Mouse (Mus musculus) heart, embryonic 14.5 days (tissue): ENCODE data around the gene Setd4. TPM values are rescaled to one million over a fixed set of nuclear protein-coding genes. Genes with fewer than 3 reads are reported as not detected.

Experiments
- ATAC-seq: fragments of 200-750 bp; cut with Nextera tagmentation; 2 replicates; pipeline ENCODE4 v1.8.0; 2017; ENCODE audit warnings: low read depth, moderate TSS enrichment; ENCODE audit not compliant: insufficient number of reproducible peaks, insufficient read depth, low FRiP score
- H3K27ac ChIP-seq, 2 experiments: fragments of 200-500 bp in 1 of 2; fragments of 300-500 bp in 1 of 2; sonication (generic) in 1 of 2; replicated peaks in 1 of 2; 2 replicates each; pipeline ENCODE4 v1.5.1; 2012 to 2014; ENCODE audit warnings: low read depth in 2 of 2, low read length in 2 of 2, control low read depth in 1 of 2, mild to moderate bottlenecking in 1 of 2, mixed read lengths in 1 of 2; ENCODE audit not compliant: control insufficient read depth in 1 of 2, insufficient read depth in 1 of 2
- H3K27me3 ChIP-seq: fragments of 300-500 bp; sonication (generic); 2 replicates; pipeline ENCODE4 v1.6.1; 2014; ENCODE audit warnings: mild to moderate bottlenecking, low read length, control low read depth; ENCODE audit not compliant: control insufficient read depth, insufficient read depth
- H3K36me3 ChIP-seq: fragments of 300-500 bp; sonication (generic); 2 replicates; pipeline ENCODE4 v1.6.1; 2014; ENCODE audit warnings: mild to moderate bottlenecking, control low read depth, low read length, mixed read lengths; ENCODE audit not compliant: control insufficient read depth, insufficient read depth
- H3K4me1 ChIP-seq, 2 experiments: fragments of 200-500 bp in 1 of 2; fragments of 300-500 bp in 1 of 2; sonication (generic) in 1 of 2; 2 replicates each; pipeline ENCODE4 v1.6.1; 2012 to 2014; ENCODE audit warnings: low read length in 2 of 2, control low read depth in 1 of 2, mixed read lengths in 1 of 2; ENCODE audit not compliant: control insufficient read depth in 2 of 2, insufficient read depth in 2 of 2
- H3K4me2 ChIP-seq: fragments of 300-500 bp; sonication (generic); 2 replicates; pipeline ENCODE4 v1.6.1; 2014; ENCODE audit warnings: mild to moderate bottlenecking, low read length
- H3K4me3 ChIP-seq, 2 experiments: fragments of 200-500 bp in 1 of 2; fragments of 300-500 bp in 1 of 2; sonication (generic) in 1 of 2; 2 replicates each; pipeline ENCODE4 v1.5.1; 2012 to 2014; ENCODE audit warnings: low read length in 2 of 2, mild to moderate bottlenecking in 2 of 2, control low read depth in 1 of 2, low read depth in 1 of 2, moderate library complexity in 1 of 2; ENCODE audit not compliant: control insufficient read depth in 1 of 2, insufficient read depth in 1 of 2
- H3K9ac ChIP-seq: fragments of 300-500 bp; sonication (generic); 2 replicates; pipeline ENCODE4 v1.6.1; 2014; ENCODE audit warnings: mild to moderate bottlenecking, low read length
- H3K9me3 ChIP-seq: fragments of 300-500 bp; sonication (generic); 2 replicates; pipeline ENCODE4 v1.6.1; 2016; ENCODE audit warnings: low read length, control low read depth; ENCODE audit not compliant: control insufficient read depth
- WGBS: fragments of 180-500 bp; shearing (Covaris S2); extraction: QIAGEN DNeasy Blood & Tissue Kit; methylation state at CpG from one replicate; pipeline ENCODE4 v1.1.7; 2014; 5-methylcytosine and 5-hydroxymethylcytosine counted together
- polyA plus RNA-seq: library from polyadenylated mRNA; unstranded; fragments of >200 nt; fragmentation: Nextera tagmentation; extraction: Ambion mirVana; gene quantifications from 2 replicates; pipeline ENCODE4 v1.2.1, GENCODE M21; 2014

Gene Setd4
- polyA plus RNA-seq, 1 experiment from 2014 or later = 4.0 TPM

GRCm38 (mm10) chr16:93578346-93579005 lies 25.4 kb downstream of the Setd4 start:
- 73% methylated on average over 8 of the region's 8 CpGs for WGBS
- no peaks in the 10 kb centered on the region for H3K27me3 ChIP-seq

GRCm38 (mm10) chr16:93576412-93577082 lies 27.3 kb downstream of the Setd4 start:
- Histone ChIP-seq H3K27me3 (no peaks in the 10 kb centered on the region), H3K4me3 (no peak overlapping the region), H3K4me1 (peaks cover 9 to 11% of the 10 kb centered on the region in 2 experiments; a peak in 3 of 4 replicates), H3K4me2 (no peak overlapping the region), H3K27ac (no peak overlapping the region), H3K36me3 (no peaks in the 10 kb centered on the region), H3K9me3 (no peaks in the 10 kb centered on the region), H3K9ac (no peak overlapping the region)
- 35% methylated on average over 14 of the region's 14 CpGs for WGBS
- no peak for ATAC-seq

More at GRCm38 (mm10) chr16:93578346-93579005, 25.4 kb downstream of the Setd4 start:
- peaks cover 9 to 11% of the 10 kb centered on the region in 2 experiments; a peak in 3 of 4 replicates for H3K4me1 ChIP-seq
- no peak overlapping the region for H3K4me3 ChIP-seq
- no peak overlapping the region for H3K27ac ChIP-seq
- ATAC-seq = no peak
- H3K9ac ChIP-seq = no peak overlapping the region
- no peaks in the 10 kb centered on the region for H3K36me3 ChIP-seq
- no peaks in the 10 kb centered on the region for H3K9me3 ChIP-seq
- H3K4me2 ChIP-seq = no peak overlapping the region

GRCm38 (mm10) chr16:93575574-93575973 lies 28.3 kb downstream of the Setd4 start:
- no peaks in the 10 kb centered on the region for H3K9me3 ChIP-seq
- WGBS = 79% methylated on average over 5 of the region's 5 CpGs
- peaks cover 3 to 5% of the 10 kb centered on the region in 2 experiments; a peak in 2 of 4 replicates for H3K4me1 ChIP-seq
- no peak overlapping the region for H3K9ac ChIP-seq
- no peaks in the 10 kb centered on the region for H3K36me3 ChIP-seq
- H3K27ac ChIP-seq = no peak overlapping the region
- no peak for ATAC-seq
- H3K4me2 ChIP-seq = no peak overlapping the region
- H3K27me3 ChIP-seq = no peaks in the 10 kb centered on the region
- H3K4me3 ChIP-seq = no peak overlapping the region

GRCm38 (mm10) chr16:93574521-93575191 lies 29.2 kb downstream of the Setd4 start:
- WGBS = 45% methylated on average over 18 of the region's 18 CpGs
- peaks cover 3 to 5% of the 10 kb centered on the region in 2 experiments; a peak in 2 of 4 replicates for H3K4me1 ChIP-seq
- no peak overlapping the region for H3K27ac ChIP-seq
- H3K9ac ChIP-seq = no peak overlapping the region
- H3K36me3 ChIP-seq = no peaks in the 10 kb centered on the region
- H3K4me3 ChIP-seq = no peak overlapping the region
- H3K9me3 ChIP-seq = no peaks in the 10 kb centered on the region
- no peaks in the 10 kb centered on the region for H3K27me3 ChIP-seq
- no peak overlapping the region for H3K4me2 ChIP-seq
- no peak; the same call in 1 of the 2 replicates for ATAC-seq

DNA sequence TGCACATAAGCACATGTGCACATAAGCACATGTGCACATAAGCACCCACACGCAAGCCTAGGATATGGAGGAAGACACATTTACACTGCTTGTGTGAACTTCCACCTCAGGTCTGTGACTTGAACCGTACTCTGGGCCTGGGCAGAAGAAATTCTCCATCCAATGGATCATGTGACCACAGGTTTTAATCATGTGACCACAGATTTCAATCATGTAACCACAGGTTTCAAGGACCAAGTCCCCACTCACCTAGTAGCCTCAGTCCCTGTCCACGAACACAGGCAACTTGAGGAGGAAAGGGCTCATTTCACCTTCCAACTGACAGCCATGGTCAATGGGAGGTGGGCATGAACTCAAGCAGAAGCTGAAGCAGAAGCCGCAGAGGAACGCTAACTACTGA lies 30.4 kb downstream of the Setd4 start:
- Histone ChIP-seq H3K4me3 (no peak overlapping the region), H3K36me3 (no peaks in the 10 kb centered on the region), H3K4me2 (no peak overlapping the region), H3K9ac (no peak overlapping the region), H3K27me3 (no peaks in the 10 kb centered on the region), H3K9me3 (no peaks in the 10 kb centered on the region), H3K4me1 (peaks cover 0 to 3% of the 10 kb centered on the region in 2 experiments; a peak in 1 of 4 replicates), H3K27ac (no peak overlapping the region)
- no peak for ATAC-seq
- WGBS = 89% methylated on average over 5 of the region's 5 CpGs

GRCm38 (mm10) chr16:93572383-93572782 lies 31.5 kb downstream of the Setd4 start:
- H3K4me3 ChIP-seq = no peak overlapping the region

DNA sequence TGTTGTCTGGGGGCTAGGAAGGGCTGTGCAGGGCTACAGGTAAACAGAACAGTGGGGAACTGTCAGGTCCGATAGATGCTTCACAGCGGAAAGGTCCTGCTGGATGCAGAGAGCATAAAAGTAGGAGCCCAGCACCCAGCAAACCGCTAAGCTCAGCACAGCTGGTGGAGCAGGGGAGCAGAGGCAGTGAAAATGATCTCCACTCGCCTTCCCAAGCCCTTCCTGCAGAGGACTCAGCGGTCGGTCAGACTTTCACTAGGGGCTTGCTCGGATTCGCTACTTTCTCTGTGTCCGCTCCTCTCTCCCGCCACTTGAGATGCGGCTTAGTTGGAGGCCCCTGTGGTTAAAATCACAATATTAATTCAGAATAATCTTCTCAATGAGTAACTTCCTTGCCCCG lies 45.4 kb downstream of the Setd4 start:
- Histone ChIP-seq H3K27me3 (no peaks in the 10 kb centered on the region), H3K9ac (no peak overlapping the region), H3K4me1 (peaks cover 0 to 2% of the 10 kb centered on the region in 2 experiments; a peak in 1 of 4 replicates), H3K36me3 (no peaks in the 10 kb centered on the region), H3K4me2 (peak overlapping the region; percentile 25), H3K4me3 (no peak overlapping the region), H3K27ac (no peak overlapping the region), H3K9me3 (peaks cover 4% of the 10 kb centered on the region; the same call in 1 of the 2 replicates)
- WGBS = 28% methylated on average over 12 of the region's 12 CpGs
- ATAC-seq = no peak

More at GRCm38 (mm10) chr16:93572383-93572782, 31.5 kb downstream of the Setd4 start:
- Histone ChIP-seq H3K36me3 (no peaks in the 10 kb centered on the region), H3K9me3 (no peaks in the 10 kb centered on the region), H3K27me3 (no peaks in the 10 kb centered on the region), H3K9ac (no peak overlapping the region), H3K27ac (no peak overlapping the region), H3K4me1 (peaks cover 0 to 3% of the 10 kb centered on the region in 2 experiments; a peak in 1 of 4 replicates), H3K4me2 (no peak overlapping the region)
- ATAC-seq = no peak
- 87% methylated on average over 6 of the region's 6 CpGs for WGBS
